Mouse (Mus musculus) heart, adult 2 months (tissue): ENCODE measurements around the gene Gpatch2l. TPM values are rescaled to one million over a fixed set of nuclear protein-coding genes. Genes with fewer than 3 reads are reported as not detected.

Experiments
- DNase-seq, 2 experiments: peaks; one replicate each; pipeline ENCODE4 v3.0.0; 2021
- H3K27ac ChIP-seq: fragments of 200-600 bp; 2 replicates; pipeline ENCODE4 v1.8.1; 2022
- H3K27me3 ChIP-seq: fragments of 200-500 bp; 2 replicates; pipeline ENCODE4 v1.6.1; 2012; ENCODE audit warnings: mild to moderate bottlenecking, low read length, inconsistent platforms, mixed read lengths; ENCODE audit not compliant: control insufficient read depth, insufficient read depth
- H3K36me3 ChIP-seq: fragments of 200-500 bp; 2 replicates; pipeline ENCODE4 v1.6.1; 2012; ENCODE audit warnings: low read length, inconsistent platforms; ENCODE audit not compliant: control insufficient read depth, insufficient read depth
- H3K4me1 ChIP-seq: fragments of 200-500 bp; 2 replicates; pipeline ENCODE4 v1.6.1; 2011; ENCODE audit warnings: low read length; ENCODE audit not compliant: control insufficient read depth, insufficient read depth
- H3K4me3 ChIP-seq: fragments of 200-600 bp; 2 replicates; pipeline ENCODE4 v1.8.1; 2022
- H3K79me2 ChIP-seq: fragments of 200-500 bp; replicated peaks from 2 replicates; pipeline ENCODE4 v1.6.1; 2012; ENCODE audit warnings: mild to moderate bottlenecking, inconsistent platforms, low read length, moderate library complexity, mixed read lengths; ENCODE audit not compliant: control insufficient read depth, insufficient read depth
- H3K9ac ChIP-seq: fragments of 200-500 bp; 2 replicates; pipeline ENCODE4 v1.6.1; 2012; ENCODE audit warnings: low read depth, mild to moderate bottlenecking, control low read depth, inconsistent platforms, low read length, mixed read lengths
- CTCF ChIP-seq: fragments of 200-600 bp; IDR thresholded peaks from 2 replicates; pipeline ENCODE4 v1.8.1; 2022; ENCODE audit warnings: antibody characterized with exemption, mild to moderate bottlenecking, moderate library complexity
- EP300 ChIP-seq: fragments of 200-500 bp; IDR thresholded peaks from 2 replicates; pipeline ENCODE4 v1.6.1; 2011; ENCODE audit warnings: low read depth, low read length, control low read depth; ENCODE audit not compliant: insufficient read depth
- POLR2A ChIP-seq: fragments of 200-500 bp; IDR thresholded peaks from 2 replicates; pipeline ENCODE4 v1.6.1; 2011; ENCODE audit warnings: mild to moderate bottlenecking, low read depth, low read length, control low read depth; ENCODE audit not compliant: insufficient read depth
- WGBS: fragments of 180-500 bp; shearing (Covaris S2); methylation state at CpG from one replicate; pipeline ENCODE4 v1.1.7; 2018; 5-methylcytosine and 5-hydroxymethylcytosine counted together
- intact Hi-C: fragments of 180-260 bp; cut with DNase I; formaldehyde crosslinking; loops from one replicate; pipeline ENCODE4 v1.15.1; 2025
- polyA plus RNA-seq: library from polyadenylated mRNA; depleted of rRNA; stranded (reverse); fragments of >200 nt; gene quantifications from 2 replicates; pipeline ENCODE4 v1.2.3, GENCODE M21; 2012
- total RNA-seq, 2 experiments: library from RNA; stranded (reverse); gene quantifications; 2 replicates each; pipeline ENCODE4 v1.2.3; 2021

Gpatch2l gene
- total and polyA plus RNA-seq, 3 experiments, result 6.2 to 13.8 (median 12.7) TPM

GRCm38 (mm10) chr12:86212693-86213470, 28.8 kb upstream of the Gpatch2l start:
- no peaks in the 10 kb centered on the region for H3K36me3 ChIP-seq
- no peak overlapping the region for H3K9ac ChIP-seq
- H3K27ac ChIP-seq, result no peak overlapping the region
- H3K4me1 ChIP-seq, result no peaks in the 10 kb centered on the region
- 39% methylated on average over 15 of the region's 15 CpGs for WGBS
- intact Hi-C loops, result no loop called here
- no peak overlapping the region for H3K4me3 ChIP-seq
- peaks cover 4% of the 10 kb centered on the region for H3K27me3 ChIP-seq
- TF ChIP-seq EP300 (no peak), CTCF (no peak), POLR2A (no peak)
- H3K79me2 ChIP-seq, result no peaks in the 10 kb centered on the region
- peak; percentile 15 to 54 for DNase-seq

GRCm38 (mm10) chr12:86214201-86214600, 27.5 kb upstream of the Gpatch2l start:
- H3K4me1 ChIP-seq, result no peaks in the 10 kb centered on the region
- no peaks in the 10 kb centered on the region for H3K79me2 ChIP-seq
- no peaks in the 10 kb centered on the region for H3K36me3 ChIP-seq
- DNase-seq, result no peak
- no peak overlapping the region for H3K4me3 ChIP-seq
- 16% methylated on average over 24 of the region's 24 CpGs for WGBS
- TF ChIP-seq CTCF, result no peak
- TF ChIP-seq POLR2A, result no peak
- TF ChIP-seq EP300, result no peak
- no peak overlapping the region for H3K9ac ChIP-seq
- peaks cover 4% of the 10 kb centered on the region for H3K27me3 ChIP-seq
- intact Hi-C loops, result no loop called here
- no peak overlapping the region for H3K27ac ChIP-seq

GRCm38 (mm10) chr12:86216687-86217421, 24.8 kb upstream of the Gpatch2l start:
- Histone ChIP-seq H3K4me1 (no peaks in the 10 kb centered on the region), H3K4me3 (no peak overlapping the region), H3K27me3 (peaks cover 15% of the 10 kb centered on the region), H3K79me2 (no peaks in the 10 kb centered on the region), H3K36me3 (no peaks in the 10 kb centered on the region), H3K27ac (no peak overlapping the region), H3K9ac (no peak overlapping the region)
- intact Hi-C loops, result no loop called here
- TF ChIP-seq EP300 (no peak), CTCF (no peak), POLR2A (no peak)
- DNase-seq, result no peak
- 4% methylated on average over 22 of the region's 22 CpGs for WGBS

GRCm38 (mm10) chr12:86220200-86221021, 21.2 kb upstream of the Gpatch2l start:
- no peak for DNase-seq
- Histone ChIP-seq H3K9ac (no peak overlapping the region), H3K27ac (no peak overlapping the region), H3K79me2 (no peaks in the 10 kb centered on the region), H3K27me3 (peaks cover 13% of the 10 kb centered on the region), H3K4me3 (no peak overlapping the region), H3K36me3 (no peaks in the 10 kb centered on the region), H3K4me1 (no peaks in the 10 kb centered on the region)
- intact Hi-C loops, result no loop called here
- WGBS, result 8% methylated on average over 38 of the region's 38 CpGs
- TF ChIP-seq CTCF (no peak), EP300 (no peak), POLR2A (no peak)

- 40% methylated on average over 16 of the region's 16 CpGs for WGBS
- Histone ChIP-seq H3K4me1 (no peaks in the 10 kb centered on the region), H3K36me3 (no peaks in the 10 kb centered on the region), H3K27me3 (peaks cover 11% of the 10 kb centered on the region), H3K79me2 (no peaks in the 10 kb centered on the region), H3K4me3 (no peak overlapping the region), H3K9ac (no peak overlapping the region), H3K27ac (no peak overlapping the region)
- intact Hi-C loops, result no loop called here
- TF ChIP-seq CTCF (no peak), POLR2A (no peak), EP300 (no peak)
- DNase-seq, result no peak
Measured at GRCm38 (mm10) chr12:86221074-86221703, 20.5 kb upstream of the Gpatch2l start.
